Mouse (Mus musculus): ENCODE data around the gene Plekhg3. TPM values are rescaled to one million over a fixed set of nuclear protein-coding genes. Genes with fewer than 3 reads are reported as not detected.

Plekhg3 gene
- total and polyA plus RNA-seq, 2 experiments = 16.5 to 17.1 TPM

- Histone ChIP-seq H3K9ac (ENCODE audit: low read depth, low read length) (peak overlapping the region; percentile 71), H3K4me3 (ENCODE audit: insufficient read depth, low read depth, low read length) (peak overlapping the region; percentile 46), H3K79me2 (ENCODE audit: control insufficient read depth, insufficient read depth, low read length) (peaks cover 45% of the 10 kb centered on the region), H3K27me3 (ENCODE audit: control insufficient read depth, insufficient read depth, low read length) (no peaks in the 10 kb centered on the region), H3K36me3 (ENCODE audit: control insufficient read depth, insufficient read depth, low read length) (no peaks in the 10 kb centered on the region), H3K4me1 (ENCODE audit: control insufficient read depth, insufficient read depth, low read length) (peaks cover 40% of the 10 kb centered on the region), H3K27ac (replicated peaks; ENCODE audit: insufficient read depth, low read depth, low read length) (peak overlapping the region; percentile 91)
- WGBS = 20% methylated on average over 13 of the region's 13 CpGs
- TF ChIP-seq CTCF (IDR thresholded peaks at IDR 0.05; ENCODE audit: low read depth, low read length) (no peak), POLR2A (IDR thresholded peaks at IDR 0.05; ENCODE audit: extremely low read depth, insufficient read depth, low read length) (no peak)
- peak; percentile 88 for DNase-seq (ENCODE audit: extremely low read depth, low read depth, low spot score)
Measured at GRCm38 (mm10) chr12:76547409-76548081, 16.9 kb downstream of the Plekhg3 start.

GRCm38 (mm10) chr12:76548082-76548423 lies 17.4 kb downstream of the Plekhg3 start:
- DNase-seq (ENCODE audit: extremely low read depth, low read depth, low spot score) = no peak
- Histone ChIP-seq H3K27me3 (ENCODE audit: control insufficient read depth, insufficient read depth, low read length) (no peaks in the 10 kb centered on the region), H3K27ac (replicated peaks; ENCODE audit: insufficient read depth, low read depth, low read length) (peak overlapping the region; percentile 91), H3K79me2 (ENCODE audit: control insufficient read depth, insufficient read depth, low read length) (peaks cover 44% of the 10 kb centered on the region), H3K4me3 (ENCODE audit: insufficient read depth, low read depth, low read length) (no peak overlapping the region), H3K9ac (ENCODE audit: low read depth, low read length) (peak overlapping the region; percentile 30), H3K36me3 (ENCODE audit: control insufficient read depth, insufficient read depth, low read length) (no peaks in the 10 kb centered on the region), H3K4me1 (ENCODE audit: control insufficient read depth, insufficient read depth, low read length) (peaks cover 42% of the 10 kb centered on the region)
- WGBS = 37% methylated on average over 7 of the region's 7 CpGs
- TF ChIP-seq CTCF (IDR thresholded peaks at IDR 0.05; ENCODE audit: low read depth, low read length) = no peak
- TF ChIP-seq POLR2A (IDR thresholded peaks at IDR 0.05; ENCODE audit: extremely low read depth, insufficient read depth, low read length) = no peak

- H3K4me3 ChIP-seq (ENCODE audit: insufficient read depth, low read depth, low read length) = no peak overlapping the region
- no peaks in the 10 kb centered on the region for H3K27me3 ChIP-seq (ENCODE audit: control insufficient read depth, insufficient read depth, low read length)
- no peak overlapping the region for H3K27ac ChIP-seq (replicated peaks; ENCODE audit: insufficient read depth, low read depth, low read length)
- peaks cover 47% of the 10 kb centered on the region for H3K4me1 ChIP-seq (ENCODE audit: control insufficient read depth, insufficient read depth, low read length)
- TF ChIP-seq CTCF (IDR thresholded peaks at IDR 0.05; ENCODE audit: low read depth, low read length) (no peak), POLR2A (IDR thresholded peaks at IDR 0.05; ENCODE audit: extremely low read depth, insufficient read depth, low read length) (no peak)
- H3K36me3 ChIP-seq (ENCODE audit: control insufficient read depth, insufficient read depth, low read length) = no peaks in the 10 kb centered on the region
- WGBS = 83% methylated on average over 3 of the region's 3 CpGs
- no peak overlapping the region for H3K9ac ChIP-seq (ENCODE audit: low read depth, low read length)
- no peak for DNase-seq (ENCODE audit: extremely low read depth, low read depth, low spot score)
- peaks cover 50% of the 10 kb centered on the region for H3K79me2 ChIP-seq (ENCODE audit: control insufficient read depth, insufficient read depth, low read length)
Measured at GRCm38 (mm10) chr12:76549203-76549602, 18.5 kb downstream of the Plekhg3 start.

DNA sequence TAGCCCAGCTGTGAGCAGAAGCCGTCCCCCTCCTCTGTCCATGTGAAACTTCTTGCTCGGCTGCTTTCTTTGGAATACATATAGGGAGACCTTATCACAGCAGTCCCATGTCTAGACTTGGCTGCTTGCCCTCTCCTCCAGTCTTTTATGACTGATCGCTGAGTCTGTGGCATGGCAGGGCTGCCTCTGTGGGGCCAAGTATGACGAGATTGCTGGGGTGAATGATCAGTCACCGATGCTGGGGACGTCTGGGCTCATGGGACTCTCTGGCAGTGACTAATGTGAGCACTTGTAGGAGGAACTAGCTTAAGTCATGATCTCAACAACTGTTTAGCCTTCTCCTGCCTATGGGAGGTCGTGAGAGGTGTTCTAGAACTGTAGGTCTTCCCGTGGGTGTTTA lies 21.6 kb downstream of the Plekhg3 start:
- WGBS = 31% methylated on average over 8 of the region's 8 CpGs
- no peak overlapping the region for H3K9ac ChIP-seq (ENCODE audit: low read depth, low read length)
- 0 out of 2 replicates have a peak overlapping the region, but pooled peaks have one; percentile 7 for H3K27ac ChIP-seq (replicated peaks; ENCODE audit: insufficient read depth, low read depth, low read length)

GRCm38 (mm10) chr12:76552958-76553357 lies 22.3 kb downstream of the Plekhg3 start:
- DNase-seq (ENCODE audit: extremely low read depth, low read depth, low spot score) = no peak
- Histone ChIP-seq H3K4me1 (ENCODE audit: control insufficient read depth, insufficient read depth, low read length) (peaks cover 47% of the 10 kb centered on the region), H3K27ac (replicated peaks; ENCODE audit: insufficient read depth, low read depth, low read length) (no peak overlapping the region), H3K9ac (ENCODE audit: low read depth, low read length) (no peak overlapping the region), H3K4me3 (ENCODE audit: insufficient read depth, low read depth, low read length) (no peak overlapping the region), H3K27me3 (ENCODE audit: control insufficient read depth, insufficient read depth, low read length) (no peaks in the 10 kb centered on the region), H3K79me2 (ENCODE audit: control insufficient read depth, insufficient read depth, low read length) (peaks cover 42% of the 10 kb centered on the region; the same call in 1 of the 2 replicates), H3K36me3 (ENCODE audit: control insufficient read depth, insufficient read depth, low read length) (no peaks in the 10 kb centered on the region)
- 54% methylated on average over 4 of the region's 4 CpGs for WGBS
- no peak for TF ChIP-seq CTCF (IDR thresholded peaks at IDR 0.05; ENCODE audit: low read depth, low read length)
- no peak for TF ChIP-seq POLR2A (IDR thresholded peaks at IDR 0.05; ENCODE audit: extremely low read depth, insufficient read depth, low read length)

More for the DNA sequence above, 21.6 kb downstream of the Plekhg3 start:
- Histone ChIP-seq H3K4me1 (ENCODE audit: control insufficient read depth, insufficient read depth, low read length) (peaks cover 47% of the 10 kb centered on the region), H3K27me3 (ENCODE audit: control insufficient read depth, insufficient read depth, low read length) (no peaks in the 10 kb centered on the region), H3K36me3 (ENCODE audit: control insufficient read depth, insufficient read depth, low read length) (no peaks in the 10 kb centered on the region), H3K79me2 (ENCODE audit: control insufficient read depth, insufficient read depth, low read length) (peaks cover 42% of the 10 kb centered on the region; the same call in 1 of the 2 replicates), H3K4me3 (ENCODE audit: insufficient read depth, low read depth, low read length) (no peak overlapping the region)
- DNase-seq (ENCODE audit: extremely low read depth, low read depth, low spot score) = no peak
- no peak for TF ChIP-seq CTCF (IDR thresholded peaks at IDR 0.05; ENCODE audit: low read depth, low read length)
- no peak for TF ChIP-seq POLR2A (IDR thresholded peaks at IDR 0.05; ENCODE audit: extremely low read depth, insufficient read depth, low read length)

DNA sequence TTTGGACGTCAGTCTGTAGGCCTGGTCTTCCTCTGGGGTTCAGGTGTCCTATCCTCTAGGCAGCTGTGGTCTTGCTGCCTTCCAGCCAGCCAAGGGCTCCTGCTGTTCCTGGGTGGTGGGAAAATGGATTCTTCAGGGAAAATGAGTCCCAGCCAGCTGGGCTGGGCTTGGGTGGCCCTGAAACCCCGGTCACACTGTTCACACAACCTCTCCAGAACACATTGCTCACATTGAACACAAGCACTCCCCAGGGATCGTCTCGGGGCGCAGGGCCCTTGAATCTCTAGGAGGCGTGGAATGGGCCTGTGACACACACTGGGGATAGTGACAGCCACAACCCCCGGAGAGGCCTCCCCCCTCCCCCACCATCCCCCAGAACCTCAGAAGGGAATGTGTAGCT lies 23.2 kb downstream of the Plekhg3 start:
- 68% methylated on average over 7 of the region's 7 CpGs for WGBS
- TF ChIP-seq POLR2A (IDR thresholded peaks at IDR 0.05; ENCODE audit: extremely low read depth, insufficient read depth, low read length) (no peak), CTCF (IDR thresholded peaks at IDR 0.05; ENCODE audit: low read depth, low read length) (no peak)
- Histone ChIP-seq H3K4me3 (ENCODE audit: insufficient read depth, low read depth, low read length) (no peak overlapping the region), H3K27ac (replicated peaks; ENCODE audit: insufficient read depth, low read depth, low read length) (peak overlapping the region; percentile 27; the same call in 1 of the 2 replicates), H3K4me1 (ENCODE audit: control insufficient read depth, insufficient read depth, low read length) (peaks cover 46% of the 10 kb centered on the region), H3K79me2 (ENCODE audit: control insufficient read depth, insufficient read depth, low read length) (peaks cover 33% of the 10 kb centered on the region; the same call in 1 of the 2 replicates), H3K9ac (ENCODE audit: low read depth, low read length) (peak overlapping the region; percentile 17; the same call in 1 of the 2 replicates), H3K27me3 (ENCODE audit: control insufficient read depth, insufficient read depth, low read length) (no peaks in the 10 kb centered on the region), H3K36me3 (ENCODE audit: control insufficient read depth, insufficient read depth, low read length) (no peaks in the 10 kb centered on the region)
- DNase-seq (ENCODE audit: extremely low read depth, low read depth, low spot score) = no peak

Data from liver, adult 2 months (tissue).